Mouse (Mus musculus) intestine, embryonic 14.5 days (tissue): ENCODE results near the gene Vps36. TPM values are rescaled to one million over a fixed set of nuclear protein-coding genes. Genes with fewer than 3 reads are reported as not detected.

Source experiments
- ATAC-seq: fragments of 200-750 bp; cut with Nextera tagmentation; replicated peaks from 2 replicates; pipeline ENCODE4 v1.8.0; 2017; ENCODE audit warnings: low read depth, moderate number of reproducible peaks, moderate TSS enrichment, moderate library complexity; ENCODE audit not compliant: low FRiP score, low TSS enrichment
- DNase-seq: peaks from one replicate; pipeline ENCODE4 v3.0.0-alpha.2; 2018; ENCODE audit warnings: low spot score
- H3K27ac ChIP-seq: fragments of 300-500 bp; sonication (generic); 2 replicates; pipeline ENCODE4 v1.5.1; 2014; ENCODE audit warnings: low read depth, mild to moderate bottlenecking, control low read depth
- H3K27me3 ChIP-seq: fragments of 300-500 bp; sonication (generic); replicated peaks from 2 replicates; pipeline ENCODE4 v1.6.1; 2014; ENCODE audit warnings: low read length, control low read depth; ENCODE audit not compliant: control insufficient read depth, insufficient read depth
- H3K36me3 ChIP-seq: fragments of 300-500 bp; sonication (generic); 2 replicates; pipeline ENCODE4 v1.6.1; 2014; ENCODE audit warnings: low read length, control low read depth; ENCODE audit not compliant: control insufficient read depth, insufficient read depth
- H3K4me1 ChIP-seq: fragments of 300-500 bp; sonication (generic); replicated peaks from 2 replicates; pipeline ENCODE4 v1.6.1; 2014; ENCODE audit warnings: low read length, control low read depth, mixed read lengths; ENCODE audit not compliant: control insufficient read depth, insufficient read depth
- H3K4me2 ChIP-seq: fragments of 300-500 bp; sonication (generic); 2 replicates; pipeline ENCODE4 v1.6.1; 2014; ENCODE audit warnings: low read length
- H3K4me3 ChIP-seq: fragments of 300-500 bp; sonication (generic); 2 replicates; pipeline ENCODE4 v1.5.1; 2014; ENCODE audit warnings: low read depth, low read length, control low read depth, mixed read lengths
- H3K9ac ChIP-seq: fragments of 300-500 bp; sonication (generic); 2 replicates; pipeline ENCODE4 v1.6.1; 2014; ENCODE audit warnings: mild to moderate bottlenecking, low read length
- H3K9me3 ChIP-seq: fragments of 300-500 bp; sonication (generic); 2 replicates; pipeline ENCODE4 v1.6.1; 2016; ENCODE audit warnings: low read length, control low read depth; ENCODE audit not compliant: control insufficient read depth
- WGBS: fragments of 180-500 bp; shearing (Covaris S2); extraction: QIAGEN DNeasy Blood & Tissue Kit; methylation state at CpG from one replicate; pipeline ENCODE4 v1.1.7; 2014; 5-methylcytosine and 5-hydroxymethylcytosine counted together
- polyA plus RNA-seq: library from polyadenylated mRNA; unstranded; fragments of >200 nt; fragmentation: Nextera tagmentation; extraction: Ambion mirVana; gene quantifications from 2 replicates; pipeline ENCODE4 v1.2.1, GENCODE M21; 2014

Vps36 gene
- polyA plus RNA-seq, 1 experiment from 2014 or later = 41.3 TPM

DNA sequence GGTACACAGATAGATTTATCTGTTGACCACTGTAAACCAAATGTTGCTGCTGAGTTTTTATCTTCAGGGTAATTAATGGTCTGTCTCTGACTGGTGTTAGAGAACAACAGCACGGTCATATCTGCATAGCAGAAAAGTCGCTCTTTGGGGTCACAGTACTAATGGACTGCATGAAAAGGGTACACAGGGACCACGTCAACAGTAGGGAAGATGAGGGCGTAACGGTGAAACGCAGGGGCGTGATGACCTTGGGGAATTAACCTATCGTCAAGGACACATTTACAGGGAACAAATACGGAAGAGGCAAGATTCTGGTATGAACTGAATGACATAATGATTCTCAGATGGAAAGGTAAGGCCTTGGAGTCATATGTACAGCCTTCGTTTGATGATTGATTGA, 28.2 kb upstream of the Vps36 start:
- Histone ChIP-seq H3K4me1 (0 out of 2 replicates have a peak, but pooled peaks cover 5% of the 10 kb centered on the region), H3K4me2 (no peak overlapping the region), H3K27ac (no peak overlapping the region), H3K9ac (no peak overlapping the region), H3K36me3 (peaks cover 26% of the 10 kb centered on the region), H3K9me3 (no peaks in the 10 kb centered on the region), H3K4me3 (no peak overlapping the region), H3K27me3 (no peaks in the 10 kb centered on the region)
- DNase-seq = no peak
- 84% methylated on average over 10 of the region's 10 CpGs for WGBS
- ATAC-seq = no peak

DNA sequence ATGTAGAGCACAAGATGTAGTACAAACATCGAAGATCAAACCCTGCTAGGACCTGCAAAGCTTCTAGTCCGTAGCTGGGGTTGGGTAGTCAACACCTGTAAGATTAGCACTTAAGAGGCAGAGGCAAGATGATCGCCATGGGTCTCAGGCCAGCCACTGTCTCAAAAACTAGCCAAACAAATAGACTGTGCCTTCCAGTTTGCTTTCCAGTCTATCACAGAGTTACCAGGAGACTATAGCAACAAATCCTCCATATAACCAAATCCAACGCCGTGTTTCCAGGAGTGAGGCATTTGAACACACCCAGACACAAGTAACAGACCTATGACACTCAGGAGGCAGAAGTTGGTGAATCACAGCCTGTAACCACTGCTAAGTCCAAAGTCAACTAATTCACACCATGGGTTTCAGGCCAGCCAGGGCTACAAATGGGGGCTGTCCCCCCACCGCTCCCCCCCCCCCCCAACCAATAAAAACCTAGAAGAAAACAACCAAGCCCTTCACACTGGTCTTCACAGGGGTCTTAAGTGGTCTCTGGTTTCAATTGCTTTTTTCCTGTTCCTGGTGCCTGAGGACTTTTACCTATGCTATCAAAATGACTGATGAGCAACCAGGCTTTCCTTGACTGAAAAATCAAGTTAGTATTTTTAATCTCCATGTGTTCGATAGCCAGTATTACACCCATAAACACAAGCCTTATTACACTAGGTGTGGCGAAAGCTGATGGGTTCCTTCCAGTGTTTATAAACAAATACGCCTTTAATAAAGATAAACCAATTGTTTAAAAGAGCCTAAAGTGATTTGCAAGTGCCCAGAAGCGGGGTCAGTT, 27.1 kb upstream of the Vps36 start:
- peak; percentile 56 for DNase-seq
- Histone ChIP-seq H3K27ac (peak overlapping the region; percentile 64; the same call in 1 of the 2 replicates), H3K9me3 (no peaks in the 10 kb centered on the region), H3K4me2 (peak overlapping the region; percentile 55), H3K36me3 (peaks cover 34% of the 10 kb centered on the region), H3K4me3 (peak overlapping the region; percentile 57), H3K4me1 (0 out of 2 replicates have a peak, but pooled peaks cover 5% of the 10 kb centered on the region), H3K27me3 (no peaks in the 10 kb centered on the region), H3K9ac (peak overlapping the region; percentile 42)
- ATAC-seq = peak; percentile 64; the same call in 1 of the 2 replicates
- WGBS = 40% methylated on average over 10 of the region's 10 CpGs

DNA sequence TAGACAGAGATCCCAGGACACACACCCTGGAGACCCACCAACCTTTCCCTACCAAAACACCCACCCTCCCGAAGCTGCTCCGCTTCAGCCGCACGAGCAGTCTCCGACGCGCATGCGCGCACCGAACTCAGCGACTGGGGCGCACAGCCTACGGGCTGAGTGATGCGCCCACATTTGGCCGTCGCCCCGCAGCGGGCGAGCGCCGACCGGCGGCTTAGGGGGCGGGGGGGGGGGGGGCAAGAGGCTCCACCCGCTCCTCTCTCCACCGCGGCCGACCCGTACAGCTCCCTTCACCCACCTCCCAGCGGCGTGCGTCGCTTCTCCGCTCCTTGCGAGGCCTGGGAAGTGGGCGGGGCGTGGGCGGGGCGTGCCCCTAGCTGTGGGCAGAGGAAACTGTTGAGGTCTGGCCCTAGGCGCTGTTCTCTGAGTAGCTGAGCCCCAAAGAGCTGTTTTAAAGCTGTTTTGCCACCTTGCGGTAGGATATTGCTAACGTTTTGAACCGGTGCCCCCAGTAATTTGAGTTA, 26.5 kb upstream of the Vps36 start, which contains the start of gene Nek3:
TSS of gene Nek3 (minus strand) at position 356 of the 524 bp plus-strand sequence.
- H3K9me3 ChIP-seq = no peaks in the 10 kb centered on the region
- H3K9ac ChIP-seq = peak within 1 kb of the TSS; percentile 42
- peak within 1 kb of the TSS; percentile 64 for H3K27ac ChIP-seq
- 0 out of 2 replicates have a peak, but pooled peaks cover 5% of the 10 kb centered on the region for H3K4me1 ChIP-seq
- H3K4me2 ChIP-seq = peak within 1 kb of the TSS; percentile 55
- no peaks in the 10 kb centered on the region for H3K27me3 ChIP-seq
- H3K4me3 ChIP-seq = peak within 1 kb of the TSS; percentile 57
- peak; percentile 92 for DNase-seq
- WGBS = 0% methylated on average over 38 of the region's 43 CpGs
- peaks cover 38% of the 10 kb centered on the region for H3K36me3 ChIP-seq
- ATAC-seq = peak; percentile 98

DNA sequence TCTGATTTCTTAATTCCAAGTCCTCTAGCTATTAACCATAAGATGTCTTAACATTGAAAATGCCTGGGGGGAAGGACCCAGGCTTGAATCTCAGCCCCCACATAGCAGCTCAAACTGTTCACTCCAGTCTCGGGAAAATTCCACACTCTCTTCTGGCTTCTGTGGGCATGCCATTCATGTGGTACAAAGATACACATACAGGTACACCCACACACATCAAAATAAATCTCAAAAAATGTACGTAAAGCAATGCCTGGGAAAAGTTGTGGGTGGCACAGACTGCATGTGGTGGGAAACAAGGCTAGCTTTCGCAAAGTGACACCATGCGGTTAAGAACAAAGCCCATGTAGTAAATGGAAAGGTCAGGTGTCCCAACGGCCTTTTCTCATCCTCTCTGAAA, 23.4 kb upstream of the Vps36 start:
- Histone ChIP-seq H3K4me1 (0 out of 2 replicates have a peak, but pooled peaks cover 5% of the 10 kb centered on the region), H3K9ac (no peak overlapping the region), H3K27ac (no peak overlapping the region), H3K4me3 (no peak overlapping the region), H3K4me2 (no peak overlapping the region), H3K27me3 (no peaks in the 10 kb centered on the region), H3K9me3 (no peaks in the 10 kb centered on the region), H3K36me3 (peaks cover 53% of the 10 kb centered on the region)
- WGBS = 93% methylated on average over 5 of the region's 5 CpGs
- DNase-seq (no peak), ATAC-seq (no peak)

DNA sequence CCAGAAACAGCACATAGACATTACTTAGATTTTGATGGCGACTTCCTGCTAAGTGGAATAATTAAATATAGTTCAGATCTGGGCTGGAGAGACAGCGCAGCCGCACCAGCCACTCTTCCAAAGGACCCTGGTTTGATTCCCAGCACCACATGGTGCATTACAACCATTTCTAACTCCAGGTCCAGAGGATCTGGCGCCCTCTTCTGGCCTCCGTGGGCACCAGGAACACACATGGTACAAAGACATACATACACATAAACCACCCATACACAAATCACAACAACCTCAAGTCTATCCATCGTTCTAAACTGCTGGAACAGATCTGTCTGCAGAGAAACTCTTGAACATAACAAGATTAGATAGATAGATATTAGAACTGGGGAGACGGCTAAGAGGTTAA, 16.6 kb upstream of the Vps36 start:
- Histone ChIP-seq H3K27me3 (no peaks in the 10 kb centered on the region), H3K4me2 (no peak overlapping the region), H3K4me3 (no peak overlapping the region), H3K9me3 (0 out of 2 replicates have a peak, but pooled peaks cover 5% of the 10 kb centered on the region), H3K36me3 (peaks cover 60% of the 10 kb centered on the region), H3K27ac (no peak overlapping the region), H3K9ac (no peak overlapping the region), H3K4me1 (no peaks in the 10 kb centered on the region)
- WGBS = 98% methylated on average over 7 of the region's 7 CpGs
- no peak for DNase-seq
- no peak for ATAC-seq

DNA sequence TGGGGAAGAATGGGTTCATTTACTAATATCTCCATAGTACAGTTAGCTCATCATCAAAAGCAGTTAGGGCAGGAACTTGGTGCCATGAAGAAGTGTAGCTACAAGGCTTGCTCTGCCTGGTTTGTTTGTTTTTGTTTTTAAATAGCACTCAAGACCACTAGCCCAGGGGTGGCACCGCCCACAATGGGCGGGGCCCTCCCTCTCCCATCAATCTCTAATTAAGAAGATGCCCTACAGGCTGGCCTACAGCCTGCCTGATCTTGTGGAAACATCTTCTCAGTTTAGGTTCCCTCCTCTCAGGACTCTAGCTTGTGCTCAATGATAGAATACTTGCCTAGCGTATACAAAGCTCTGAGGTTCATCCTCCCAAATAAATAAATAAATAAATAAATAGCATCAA, 7.7 kb upstream of the Vps36 start:
- Histone ChIP-seq H3K4me2 (peak overlapping the region; percentile 59), H3K27me3 (no peaks in the 10 kb centered on the region), H3K27ac (peak overlapping the region; percentile 81), H3K36me3 (0 out of 2 replicates have a peak, but pooled peaks cover 2% of the 10 kb centered on the region), H3K4me3 (peak overlapping the region; percentile 77), H3K9ac (peak overlapping the region; percentile 64), H3K4me1 (peaks cover 12% of the 10 kb centered on the region), H3K9me3 (no peaks in the 10 kb centered on the region)
- DNase-seq (peak; percentile 59), ATAC-seq (peak; percentile 38; the same call in 1 of the 2 replicates)
- 3% methylated on average over 3 of the region's 3 CpGs for WGBS

DNA sequence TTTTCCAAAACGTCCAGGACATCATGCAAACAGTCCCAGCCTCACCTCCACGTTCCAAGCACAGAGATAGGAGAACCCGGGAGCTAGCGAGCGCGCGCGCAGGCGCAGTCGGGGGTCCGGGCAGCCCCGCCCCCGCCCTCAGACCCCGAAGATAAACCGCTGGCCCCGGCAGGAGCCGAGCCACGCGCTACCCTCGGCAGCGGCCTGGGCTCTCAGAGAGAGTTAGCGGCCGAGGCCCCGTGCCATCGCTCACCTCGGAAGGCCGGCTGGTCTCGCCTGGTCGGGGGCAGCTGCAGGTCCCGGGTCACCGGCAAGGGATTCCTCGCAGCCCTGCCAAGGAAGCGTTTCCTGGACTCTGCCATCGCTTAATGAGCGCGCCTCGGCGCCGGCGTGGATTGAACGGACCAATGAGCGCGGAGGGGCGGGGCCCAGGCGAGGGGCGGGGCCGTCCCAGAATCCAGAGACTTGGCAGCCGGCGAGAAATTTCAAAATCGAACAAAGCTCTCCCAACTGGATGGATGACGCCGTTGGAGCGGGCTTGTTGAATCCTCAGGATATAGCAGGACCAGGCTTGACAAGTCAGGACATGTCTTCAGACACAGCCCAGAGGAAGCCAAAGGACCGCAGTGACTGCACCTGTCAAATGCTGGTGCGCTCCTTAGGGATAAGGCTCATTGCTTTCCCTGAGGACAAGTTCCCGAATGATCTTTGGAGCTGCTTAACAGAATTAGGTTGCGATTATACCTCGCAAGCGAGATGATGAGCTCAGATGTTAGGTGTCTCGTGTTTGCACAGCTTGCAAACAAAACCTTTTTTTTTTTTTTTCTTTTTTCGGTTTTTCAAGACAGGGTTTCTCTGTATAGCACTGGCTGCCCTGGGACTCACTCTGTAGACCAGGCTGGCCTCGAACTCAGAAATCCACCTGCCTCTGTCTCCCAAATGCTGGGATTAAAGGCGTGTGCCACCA, 6.9 kb upstream of the Vps36 start, which contains the start of gene Ckap2:
TSS of gene Ckap2 (minus strand) at position 389 of the 967 bp plus-strand sequence.
- no peaks in the 10 kb centered on the region for H3K36me3 ChIP-seq
- DNase-seq (peak; percentile 98), ATAC-seq (peak; percentile 98)
- peak within 1 kb of the TSS; percentile 59 for H3K4me2 ChIP-seq
- H3K9ac ChIP-seq = peak within 1 kb of the TSS; percentile 64
- WGBS = 3% methylated on average over 63 of the region's 63 CpGs
- peak within 1 kb of the TSS; percentile 81 for H3K27ac ChIP-seq
- no peaks in the 10 kb centered on the region for H3K9me3 ChIP-seq
- peak within 1 kb of the TSS; percentile 77 for H3K4me3 ChIP-seq
- no peaks in the 10 kb centered on the region for H3K27me3 ChIP-seq
- H3K4me1 ChIP-seq = peaks cover 12% of the 10 kb centered on the region
